Mouse (Mus musculus) left cerebral cortex, postnatal 14 days (tissue): Measurements from ENCODE around the gene Fam241a. TPM values are rescaled to one million over a fixed set of nuclear protein-coding genes. Genes with fewer than 3 reads are reported as not detected.

Experiments
- DNase-seq, 2 experiments: peaks; one replicate each; pipeline ENCODE4 v3.0.0; 2021 to 2022; ENCODE audit warnings: low spot score in 2 of 2, mixed read lengths in 1 of 2
- intact Hi-C: fragments of 180-260 bp; cut with DNase I; formaldehyde crosslinking; loops from one replicate; pipeline ENCODE4 v1.15.1; 2025
- total RNA-seq, 2 experiments: library from RNA; stranded (reverse); gene quantifications; 2 replicates each; pipeline ENCODE4 v1.2.3; 2021

The Fam241a gene
- total RNA-seq, 2 experiments from 2014 or later = 4.2 to 4.8 TPM

- intact Hi-C loops = no loop called here
- DNase-seq = no peak
Observed at GRCm38 (mm10) chr3:127881684-127882083, 14.4 kb downstream of the Fam241a start.

GRCm38 (mm10) chr3:127879968-127880367, 16.2 kb downstream of the Fam241a start:
- no peak for DNase-seq
- intact Hi-C loops = no loop called here

- intact Hi-C loops = no loop called here
- no peak for DNase-seq
Observed at GRCm38 (mm10) chr3:127875509-127875908, 20.6 kb downstream of the Fam241a start.

GRCm38 (mm10) chr3:127875059-127875458, 21.1 kb downstream of the Fam241a start:
- intact Hi-C loops = no loop called here
- no peak for DNase-seq

- DNase-seq = no peak
- intact Hi-C loops = no loop called here
Observed at GRCm38 (mm10) chr3:127874254-127874883, 21.8 kb downstream of the Fam241a start.

- intact Hi-C loops = no loop called here
- no peak for DNase-seq
Observed at GRCm38 (mm10) chr3:127871575-127871974, 24.5 kb downstream of the Fam241a start.

GRCm38 (mm10) chr3:127868880-127869279, 27.2 kb downstream of the Fam241a start:
- intact Hi-C loops = no loop called here
- no peak for DNase-seq

GRCm38 (mm10) chr3:127868046-127868758, 27.9 kb downstream of the Fam241a start:
- DNase-seq = no peak
- intact Hi-C loops = no loop called here

- no peak for DNase-seq
- intact Hi-C loops = no loop called here
Observed at GRCm38 (mm10) chr3:127864242-127864641, 31.9 kb downstream of the Fam241a start.

GRCm38 (mm10) chr3:127863571-127863970, 32.6 kb downstream of the Fam241a start:
- intact Hi-C loops = no loop called here

GRCm38 (mm10) chr3:127862479-127862878, 33.6 kb downstream of the Fam241a start:
- DNase-seq = no peak
- intact Hi-C loops = no loop called here

More at GRCm38 (mm10) chr3:127863571-127863970, 32.6 kb downstream of the Fam241a start:
- no peak for DNase-seq

GRCm38 (mm10) chr3:127861340-127861739, 34.8 kb downstream of the Fam241a start:
- no peak for DNase-seq
- intact Hi-C loops = no loop called here

- DNase-seq = peak; percentile 76 to 87
- intact Hi-C loops = loop anchor here (1.0 kb wide), 1 partner anchor 96 kb away; no protein-coding TSS in a partner anchor
Observed at GRCm38 (mm10) chr3:127853431-127854206, 42.5 kb downstream of the Fam241a start.

GRCm38 (mm10) chr3:127852722-127853121, 43.4 kb downstream of the Fam241a start:
- intact Hi-C loops = loop anchor here (1.0 kb wide), 1 partner anchor 97 kb away; no protein-coding TSS in a partner anchor

GRCm38 (mm10) chr3:127850776-127851646, 45.1 kb downstream of the Fam241a start:
- DNase-seq = no peak
- intact Hi-C loops = no loop called here

More at GRCm38 (mm10) chr3:127852722-127853121, 43.4 kb downstream of the Fam241a start:
- DNase-seq = no peak

GRCm38 (mm10) chr3:127849922-127850321, 46.2 kb downstream of the Fam241a start:
- intact Hi-C loops = no loop called here
- DNase-seq = no peak

- no peak for DNase-seq
- intact Hi-C loops = no loop called here
Observed at GRCm38 (mm10) chr3:127848088-127848808, 47.9 kb downstream of the Fam241a start.

- DNase-seq = no peak
- intact Hi-C loops = no loop called here
Observed at GRCm38 (mm10) chr3:127843941-127844327, 52.2 kb downstream of the Fam241a start.
